Mouse (Mus musculus): ENCODE measurements at regions not wholly inside any gene's neighbourhood (a gene's known extent, or its start where the extent isn't known, plus 50 kb on each side); places are given as distances from the start of the nearest gene placed in this dataset.

- peak; percentile 94 for DNase-seq (ENCODE audit: low spot score)
These were observed 169.9 kb upstream of the Lef1 start for GRCm38 (mm10) chr3:130940302-130940867.

GRCm38 (mm10) chr3:130936980-130937379 lies 173.3 kb upstream of the Lef1 start:
- no peak for DNase-seq (ENCODE audit: low spot score)

GRCm38 (mm10) chr3:130936336-130936735 lies 173.9 kb upstream of the Lef1 start:
- DNase-seq (ENCODE audit: low spot score), result no peak

GRCm38 (mm10) chr3:130935926-130936315 lies 174.3 kb upstream of the Lef1 start:
- no peak for DNase-seq (ENCODE audit: low spot score)

- DNase-seq (ENCODE audit: low spot score), result no peak
These were observed 174.9 kb upstream of the Lef1 start for GRCm38 (mm10) chr3:130935302-130935925.

- no peak for DNase-seq (ENCODE audit: low spot score)
These were observed 177.5 kb upstream of the Lef1 start for GRCm38 (mm10) chr3:130932723-130933122.

DNA sequence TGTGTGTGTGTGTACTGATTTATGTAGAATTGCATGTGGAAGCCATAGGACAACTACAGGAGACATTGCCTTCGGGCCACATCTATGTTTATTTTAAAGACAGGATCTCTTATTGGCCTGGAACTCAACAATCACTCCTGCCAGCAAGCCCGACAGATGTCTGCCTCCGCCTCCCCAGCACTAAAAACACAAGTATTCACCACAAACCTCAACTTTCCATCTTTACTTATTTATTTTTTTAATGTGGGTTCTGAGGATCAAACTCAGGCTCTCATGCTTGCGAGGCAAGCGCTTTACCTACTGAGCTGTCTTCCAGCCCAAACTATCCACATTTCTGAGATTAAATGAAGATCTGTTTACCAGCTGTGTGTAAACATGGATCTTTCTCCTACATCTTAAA lies 178.0 kb upstream of the Lef1 start:
- DNase-seq (ENCODE audit: low spot score), result no peak

DNA sequence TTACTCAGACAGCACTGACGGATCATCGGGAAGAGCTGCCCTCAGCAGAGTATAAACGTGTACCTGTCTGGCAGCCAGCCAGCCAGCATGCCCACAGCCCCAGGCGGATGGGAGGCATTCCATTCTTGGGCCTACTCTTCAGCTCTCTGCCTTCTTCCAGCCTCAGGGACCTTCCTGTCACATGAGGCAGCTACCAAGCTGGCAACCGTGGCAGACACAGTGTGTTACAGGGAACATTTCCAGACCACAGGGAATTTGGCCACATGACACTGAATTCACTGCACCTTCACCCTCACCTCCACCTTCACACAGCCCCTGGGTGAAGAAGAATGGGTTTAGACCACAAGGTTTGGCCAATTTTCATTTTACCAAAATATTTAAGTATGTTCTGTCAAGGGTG lies 185.3 kb upstream of the Lef1 start:
- no peak for DNase-seq (ENCODE audit: low spot score)

DNA sequence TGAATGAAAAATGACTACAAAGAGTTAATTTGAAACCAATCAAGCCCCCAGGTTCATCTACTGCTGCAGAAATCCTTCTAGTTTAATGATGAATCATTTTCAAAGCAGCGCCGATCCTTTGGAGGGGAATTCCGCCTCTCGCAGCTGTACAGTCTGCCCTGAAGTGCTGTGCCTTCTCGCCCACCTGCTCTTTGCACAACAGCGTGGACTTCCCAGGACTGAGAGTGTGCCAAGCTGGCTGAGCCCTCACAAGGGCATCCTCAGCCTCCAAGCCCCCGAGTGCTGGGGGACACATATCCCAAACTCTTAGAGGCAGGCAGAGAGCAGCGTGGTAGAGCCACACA lies 186.7 kb upstream of the Lef1 start:
- DNase-seq (ENCODE audit: low spot score), result no peak

- no peak for DNase-seq (ENCODE audit: low spot score)
These were observed 187.3 kb upstream of the Lef1 start for GRCm38 (mm10) chr3:130922812-130923614.

DNA sequence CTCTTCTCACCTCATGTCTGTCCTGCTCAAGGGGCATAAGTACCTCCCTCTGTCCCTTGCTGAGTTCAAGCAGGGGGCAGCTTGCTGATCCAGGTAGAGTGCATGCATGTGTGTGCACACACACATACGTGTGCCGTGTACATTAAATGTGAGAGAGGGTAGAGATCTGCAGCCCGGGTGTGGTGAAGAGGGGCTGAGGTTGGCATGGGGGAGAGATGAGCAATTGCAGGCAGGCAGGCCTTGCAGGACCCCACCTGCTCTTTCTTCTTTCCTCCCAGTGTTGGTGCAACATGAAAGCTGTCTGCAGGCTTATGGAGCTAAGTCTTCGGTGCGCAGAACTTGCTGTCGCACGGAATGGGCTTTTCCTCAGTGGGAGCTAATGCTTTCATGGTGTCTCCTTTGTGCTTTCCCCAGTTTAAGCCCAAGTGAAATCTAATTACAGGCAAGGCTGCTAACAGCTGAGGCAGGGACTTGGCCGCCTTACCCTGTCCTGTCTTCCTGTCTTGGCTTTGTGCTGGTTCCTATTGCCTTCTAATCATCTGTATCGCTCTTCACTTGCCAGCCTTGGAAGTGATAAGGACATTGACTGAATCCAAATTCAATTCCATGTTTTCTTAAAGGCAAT lies 188.5 kb upstream of the Lef1 start:
- DNase-seq (ENCODE audit: low spot score), result no peak

DNA sequence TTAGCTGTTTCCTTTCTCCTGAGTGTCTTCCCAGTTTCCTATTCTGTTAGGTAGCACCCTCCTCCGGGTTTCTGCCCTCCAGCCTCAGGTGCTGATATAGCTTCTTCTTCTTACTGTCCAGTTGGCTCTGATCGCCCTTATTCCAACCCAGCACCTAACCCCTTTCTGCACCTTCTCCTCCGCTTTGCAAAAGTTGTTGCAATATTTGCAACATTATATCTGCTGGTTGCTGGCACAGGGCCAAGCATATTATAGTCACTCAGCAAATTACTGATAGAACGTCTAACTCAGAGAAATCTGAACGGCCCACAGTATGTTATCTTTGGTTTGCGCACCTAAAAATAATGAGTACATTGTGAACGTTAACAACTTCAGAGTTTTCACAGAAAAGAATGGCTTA lies 183.6 kb upstream of the Rpl34 start:
- DNase-seq (ENCODE audit: low spot score), result no peak

- DNase-seq (ENCODE audit: low spot score), result no peak
These were observed 174.9 kb upstream of the Rpl34 start for GRCm38 (mm10) chr3:130905101-130905500.

- DNase-seq (ENCODE audit: low spot score), result no peak
These were observed 173.1 kb upstream of the Rpl34 start for GRCm38 (mm10) chr3:130903329-130903728.

DNA sequence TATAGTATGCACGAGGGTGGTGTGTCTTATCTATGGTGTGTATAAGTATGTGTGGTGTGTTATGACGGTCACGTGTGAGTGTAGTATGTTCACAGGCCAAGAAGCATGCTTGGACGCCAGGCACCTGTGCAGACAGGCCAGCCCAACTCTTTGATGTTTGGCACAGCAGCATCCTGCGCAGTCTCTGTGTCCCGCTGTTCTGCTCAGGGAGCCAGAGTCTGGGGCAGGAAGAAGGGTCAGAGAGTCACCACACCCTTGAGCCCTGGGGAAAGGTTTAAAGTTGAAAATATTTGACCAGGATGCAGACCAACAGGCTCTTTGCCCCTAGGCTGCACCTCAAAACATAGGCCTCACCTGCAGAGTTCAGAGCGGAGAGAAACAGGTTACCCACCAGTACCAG lies 172.2 kb upstream of the Rpl34 start:
- no peak for DNase-seq (ENCODE audit: low spot score)

GRCm38 (mm10) chr3:130901343-130901742 lies 171.1 kb upstream of the Rpl34 start:
- DNase-seq (ENCODE audit: low spot score), result no peak

GRCm38 (mm10) chr3:130900846-130901245 lies 170.6 kb upstream of the Rpl34 start:
- DNase-seq (ENCODE audit: low spot score), result no peak

DNA sequence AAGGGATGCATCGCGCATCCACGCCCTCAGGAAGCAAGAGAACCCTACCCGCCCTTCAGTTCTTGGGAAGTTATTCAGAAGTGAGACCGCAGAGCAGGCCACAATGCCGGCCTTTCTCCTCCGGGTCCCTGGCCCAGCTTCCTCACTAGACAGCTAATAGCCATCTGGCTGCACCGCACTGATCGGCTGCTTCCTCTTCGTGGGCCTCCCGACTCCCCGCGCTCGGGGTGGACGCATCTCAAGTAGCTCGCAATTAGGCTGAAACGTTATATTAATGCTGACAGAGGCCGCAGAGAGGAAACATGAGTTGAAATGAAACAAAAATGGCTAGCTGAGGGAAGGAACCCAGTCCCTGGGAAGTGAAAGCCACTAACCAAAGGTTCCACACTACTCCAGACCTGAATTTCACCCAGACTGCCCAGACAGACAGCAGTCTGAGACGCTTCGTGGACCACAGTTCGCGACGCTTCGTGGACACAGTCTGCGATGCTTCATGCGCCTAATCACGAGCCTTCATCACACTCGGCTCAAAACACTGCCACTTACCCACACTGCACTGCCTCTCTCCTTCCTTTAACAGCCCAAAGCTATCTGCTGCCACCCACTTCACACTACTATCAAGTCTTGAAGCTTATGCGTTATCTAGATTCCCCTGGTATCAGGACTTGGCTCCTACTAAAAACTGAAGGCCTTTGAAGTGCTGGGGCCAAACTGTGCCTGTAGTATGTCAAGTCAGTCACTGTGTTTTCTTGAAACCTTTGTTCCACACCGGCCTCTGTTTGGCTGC lies 170.0 kb upstream of the Rpl34 start:
- no peak for DNase-seq (ENCODE audit: low spot score)

- no peak for DNase-seq (ENCODE audit: low spot score)
These were observed 164.1 kb upstream of the Rpl34 start for GRCm38 (mm10) chr3:130894168-130894814.

DNA sequence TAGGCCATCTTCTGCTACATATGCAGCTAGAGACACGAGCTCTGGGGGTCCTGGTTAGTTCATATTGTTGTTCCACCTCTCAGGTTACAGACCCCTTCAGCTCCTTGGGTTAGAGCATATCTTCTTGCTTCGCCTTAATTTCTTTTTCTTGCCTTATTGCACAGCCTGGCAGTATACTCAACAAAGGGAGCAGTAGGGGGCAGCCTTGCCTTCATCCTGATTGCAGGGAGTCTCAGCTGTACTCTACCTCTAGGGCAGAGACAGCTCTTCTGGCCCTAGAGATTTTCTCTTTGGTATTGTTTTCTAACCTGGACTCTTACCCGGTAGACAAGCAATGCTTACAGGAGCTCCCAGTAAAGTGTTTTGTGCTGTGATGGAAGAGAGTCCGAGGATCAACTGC lies 161.1 kb upstream of the Rpl34 start:
- peak; percentile 60 for DNase-seq (ENCODE audit: low spot score)

DNA sequence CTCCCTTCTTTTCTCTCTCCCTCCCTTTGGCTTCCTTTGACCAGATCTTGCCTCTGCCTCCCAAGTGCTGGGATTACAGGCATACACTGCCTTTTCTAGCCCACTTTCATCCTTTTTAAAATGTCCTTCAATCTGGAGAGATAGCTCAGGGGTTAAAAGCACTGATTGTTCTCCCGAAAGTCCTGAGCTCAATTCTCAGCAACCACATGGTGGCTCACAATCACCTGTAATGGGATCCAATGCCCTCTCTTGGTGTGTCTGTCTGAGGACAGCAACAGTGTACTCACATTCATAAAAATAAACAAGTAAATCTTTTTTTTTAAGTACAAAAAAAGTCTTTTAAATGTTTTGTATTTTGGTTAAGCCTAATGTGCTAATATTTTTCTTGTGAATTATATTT lies 158.4 kb upstream of the Rpl34 start:
- no peak for DNase-seq (ENCODE audit: low spot score)
